Mouse (Mus musculus): ENCODE results near the gene Atpaf1.

GRCm38 (mm10) chr4:115863352-115863751 is 78.7 kb downstream of the Atpaf1 start:
- TF ChIP-seq POLR2A (IDR thresholded peaks at IDR 0.05; ENCODE audit: insufficient read depth, low read depth, low read length), result no peak
- no peak for TF ChIP-seq CTCF (IDR thresholded peaks at IDR 0.05; ENCODE audit: insufficient read depth, low read depth, low read length)
